Mouse (Mus musculus) CH12.LX (cell line): ENCODE results near the gene AI837181. TPM values are rescaled to one million over a fixed set of nuclear protein-coding genes. Genes with fewer than 3 reads are reported as not detected.

Source experiments
- DNase-seq: peaks from one replicate; pipeline ENCODE4 v3.0.0-alpha.2; 2013; ENCODE audit errors: extremely low read depth
- H3K27ac ChIP-seq: 2 replicates; pipeline ENCODE4 v1.5.1; 2012; ENCODE audit warnings: low read depth, mild to moderate bottlenecking, control low read depth, moderate library complexity; ENCODE audit not compliant: insufficient read depth
- H3K27me3 ChIP-seq: replicated peaks from 2 replicates; pipeline ENCODE3; 2012; ENCODE audit warnings: inconsistent platforms
- H3K36me3 ChIP-seq, 2 experiments: replicated peaks in 1 of 2; 2 replicates each; pipeline versions ENCODE3 to v1.6.1; 2012; ENCODE audit warnings: inconsistent platforms in 1 of 2, low read length in 1 of 2, mild to moderate bottlenecking in 1 of 2, mixed read lengths in 1 of 2, moderate library complexity in 1 of 2; ENCODE audit not compliant: control insufficient read depth in 1 of 2, insufficient read depth in 1 of 2
- H3K4me1 ChIP-seq, 2 experiments: 2 replicates each; pipeline ENCODE4 v1.6.1; 2012; ENCODE audit warnings: inconsistent platforms in 1 of 2, moderate library complexity in 1 of 2; ENCODE audit not compliant: insufficient read depth in 2 of 2, control insufficient read depth in 1 of 2
- H3K4me2 ChIP-seq: 2 replicates; pipeline ENCODE4 v1.6.1; 2012; ENCODE audit warnings: low read depth, mild to moderate bottlenecking, control low read depth; ENCODE audit not compliant: poor library complexity, insufficient read depth, severe bottlenecking
- H3K4me3 ChIP-seq, 3 experiments: fragments of 150-350 bp in 1 of 3; sonication (generic) in 1 of 3; replicated peaks in 1 of 3; 2 replicates each; pipeline versions ENCODE3 to v1.5.1; 2011 to 2012; ENCODE audit warnings: low read depth in 2 of 3, low read length in 2 of 3, mild to moderate bottlenecking in 2 of 3, moderate library complexity in 2 of 3, control low read depth in 1 of 3, improper control_type of control experiment in 1 of 3, inconsistent platforms in 1 of 3, mixed read lengths in 1 of 3; ENCODE audit not compliant: poor library complexity in 1 of 3
- H3K79me2 ChIP-seq: replicated peaks from 2 replicates; pipeline ENCODE4 v1.6.1; 2012; ENCODE audit warnings: mild to moderate bottlenecking, moderate library complexity; ENCODE audit not compliant: control insufficient read depth, poor library complexity, insufficient read depth, severe bottlenecking; ENCODE audit errors: extremely low read depth
- H3K9ac ChIP-seq: 2 replicates; pipeline ENCODE4 v1.6.1; 2012; ENCODE audit warnings: low read depth, mild to moderate bottlenecking, control low read depth, moderate library complexity; ENCODE audit not compliant: insufficient read depth
- H3K9me3 ChIP-seq: replicated peaks from 2 replicates; pipeline ENCODE3; 2012; ENCODE audit warnings: low read length, inconsistent platforms, mixed read lengths
- BHLHE40 ChIP-seq: IDR thresholded peaks from 2 replicates; pipeline ENCODE4 v1.6.1; 2011; ENCODE audit warnings: mild to moderate bottlenecking, low read depth, low read length, improper control_type of control experiment
- CTCF ChIP-seq, 2 experiments: IDR thresholded peaks in 1 of 2; conservative IDR thresholded peaks in 1 of 2; 2 replicates each; pipeline ENCODE4 v1.5.1; 2011 to 2012; ENCODE audit warnings: low read depth in 2 of 2, low read length in 2 of 2, improper control_type of control experiment in 1 of 2, inconsistent platforms in 1 of 2, mild to moderate bottlenecking in 1 of 2, moderate library complexity in 1 of 2
- ELF1 ChIP-seq: IDR thresholded peaks from 2 replicates; pipeline ENCODE4 v1.6.1; 2014; ENCODE audit warnings: low read depth, mild to moderate bottlenecking, inconsistent platforms, low read length, improper control_type of control experiment
- EP300 ChIP-seq: IDR thresholded peaks from 2 replicates; pipeline ENCODE4 v1.6.1; 2011; ENCODE audit warnings: low read length, improper control_type of control experiment
- ETS1 ChIP-seq: conservative IDR thresholded peaks from 2 replicates; pipeline ENCODE4 v1.6.1; 2012; ENCODE audit warnings: low read depth, mild to moderate bottlenecking, inconsistent platforms, low read length, improper control_type of control experiment, moderate library complexity
- KAT2A ChIP-seq: IDR thresholded peaks from 2 replicates; pipeline ENCODE4 v1.6.1; 2012; ENCODE audit warnings: low read length, improper control_type of control experiment, inconsistent platforms; ENCODE audit not compliant: insufficient replicate concordance
- MAZ ChIP-seq: IDR thresholded peaks from 2 replicates; pipeline ENCODE4 v1.6.1; 2012; ENCODE audit warnings: low read depth, mild to moderate bottlenecking, inconsistent platforms, low read length, improper control_type of control experiment, moderate library complexity
- POLR2A ChIP-seq: IDR thresholded peaks from 2 replicates; pipeline ENCODE4 v1.6.1; 2011; ENCODE audit warnings: low read depth, mild to moderate bottlenecking, improper control_type of control experiment, low read length
- SMC3 ChIP-seq: IDR thresholded peaks from 2 replicates; pipeline ENCODE4 v1.6.1; 2011; ENCODE audit warnings: low read depth, low read length, improper control_type of control experiment
- TBP ChIP-seq: conservative IDR thresholded peaks from 2 replicates; pipeline ENCODE4 v1.6.1; 2011; ENCODE audit warnings: low read depth, low read length, improper control_type of control experiment
- USF1 ChIP-seq: IDR thresholded peaks from 2 replicates; pipeline ENCODE4 v1.6.1; 2014; ENCODE audit warnings: low read depth, mild to moderate bottlenecking, inconsistent platforms, low read length, improper control_type of control experiment
- ZKSCAN1 ChIP-seq: IDR thresholded peaks from 2 replicates; pipeline ENCODE4 v1.6.1; 2012; ENCODE audit warnings: low read depth, inconsistent platforms, low read length, improper control_type of control experiment, borderline replicate concordance
- ZNF384 ChIP-seq: IDR thresholded peaks from 2 replicates; pipeline ENCODE4 v1.6.1; 2012; ENCODE audit warnings: low read depth, low read length, improper control_type of control experiment, inconsistent platforms
- dilution Hi-C: fragments of 300-500 bp; cut with MboI; formaldehyde crosslinking; loops from 2 replicates; pipeline ENCODE4 v1.14.3; 2020; ENCODE audit warnings: low sequenced_read_pairs; ENCODE audit not compliant: extremely low pct_unique_long_range_greater_than_20kb, extremely low pct_ligation_motif_present
- in situ Hi-C: fragments of 300-500 bp; cut with MboI; formaldehyde crosslinking; loops from 3 replicates; pipeline ENCODE4 v1.14.3; 2019; ENCODE audit warnings: low sequenced_read_pairs, low pct_ligation_motif_present, low pct_unique_long_range_greater_than_20kb, mixed read lengths
- polyA plus RNA-seq: library from polyadenylated mRNA; unstranded; fragments of >175 nt; gene quantifications from 2 replicates; pipeline ENCODE4 v1.2.1, GENCODE M21; 2012; ENCODE audit warnings: low read depth; ENCODE audit not compliant: insufficient read length
- total RNA-seq, 2 experiments: library from RNA; depleted of rRNA; stranded (reverse); fragments of 300-350 nt in 1 of 2; fragments of >200 nt in 1 of 2; gene quantifications; 2 replicates each; pipeline ENCODE4 v1.2.3; 2012 to 2014

AI837181 gene
- total and polyA plus RNA-seq, 3 experiments = 9.8 to 25.1 (median 22.0) TPM

GRCm38 (mm10) chr19:5430408-5430807 lies 5.5 kb downstream of the AI837181 start:
- H3K4me2 ChIP-seq = no peak overlapping the region
- H3K4me3 ChIP-seq = no peak overlapping the region
- no peak overlapping the region for H3K9ac ChIP-seq
- peaks cover 14 to 19% of the 10 kb centered on the region in 2 experiments for H3K36me3 ChIP-seq
- no peak for DNase-seq
- TF ChIP-seq BHLHE40 (no peak), EP300 (no peak), KAT2A (no peak), CTCF (conservative IDR thresholded peaks at IDR 0.05 in 1 of 2, IDR thresholded peaks at IDR 0.05 in 1 of 2; ENCODE audit: low read depth in 2 of 2, low read length in 2 of 2) (no peak), USF1 (no peak), ZNF384 (no peak), SMC3 (no peak), ZKSCAN1 (no peak)
- no peaks in the 10 kb centered on the region for H3K9me3 ChIP-seq
- H3K4me1 ChIP-seq = peaks cover 23 to 50% of the 10 kb centered on the region in 2 experiments
- dilution Hi-C loops = no loop called here
- no peaks in the 10 kb centered on the region; the same call in 1 of the 2 replicates for H3K79me2 ChIP-seq
- in situ Hi-C loops = no loop called here
- H3K27ac ChIP-seq = no peak overlapping the region
- peaks cover 8% of the 10 kb centered on the region for H3K27me3 ChIP-seq

DNA sequence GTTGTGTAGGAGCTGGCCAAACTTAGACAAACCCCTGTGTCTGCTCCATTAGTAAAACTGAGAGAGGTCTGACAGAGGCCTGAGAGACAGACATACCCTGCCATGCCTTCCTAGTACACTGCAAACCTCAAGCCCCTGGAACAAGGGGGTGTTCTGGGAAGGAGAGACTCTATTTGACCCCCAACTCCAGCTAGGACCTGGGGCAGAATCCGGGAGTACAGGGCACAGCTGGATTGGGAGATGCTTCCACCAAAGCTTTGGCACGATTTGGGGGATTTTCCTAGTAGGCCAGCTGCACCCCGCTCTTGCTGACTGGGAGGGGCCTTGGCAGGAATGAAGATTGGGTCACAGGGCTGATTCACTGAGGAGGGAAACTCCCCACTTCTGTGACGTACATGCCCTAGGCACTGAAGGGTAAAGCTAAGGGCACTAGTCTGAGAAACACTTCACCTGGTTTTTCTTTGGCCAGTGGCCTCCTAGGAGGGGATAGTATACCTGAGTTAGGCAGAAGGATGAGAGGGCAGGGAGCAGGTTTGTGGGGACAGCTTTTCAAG lies 7.0 kb downstream of the AI837181 start:
- in situ Hi-C loops (no loop called here), dilution Hi-C loops (no loop called here)
- no peaks in the 10 kb centered on the region for H3K9me3 ChIP-seq
- H3K79me2 ChIP-seq = no peaks in the 10 kb centered on the region
- H3K4me2 ChIP-seq = no peak overlapping the region
- peaks cover 3 to 8% of the 10 kb centered on the region in 2 experiments for H3K36me3 ChIP-seq
- no peak overlapping the region for H3K27ac ChIP-seq
- TF ChIP-seq BHLHE40 = no peak
- TF ChIP-seq MAZ = no peak
- no peak for TF ChIP-seq TBP
- TF ChIP-seq ELF1 = no peak
- TF ChIP-seq ETS1 = no peak
- TF ChIP-seq ZNF384 = no peak
- TF ChIP-seq POLR2A = no peak
- no peak overlapping the region for H3K9ac ChIP-seq
- no peak overlapping the region for H3K4me3 ChIP-seq
- peaks cover 14% of the 10 kb centered on the region for H3K27me3 ChIP-seq
- DNase-seq = peak; percentile 34
- peaks cover 16 to 37% of the 10 kb centered on the region in 2 experiments for H3K4me1 ChIP-seq
